Mouse (Mus musculus) C2C12 (cell line): ENCODE results near the gene Rad51b.

ENCODE experiments used
- CEBPB ChIP-seq: IDR thresholded peaks from one replicate; pipeline ENCODE4 v1.6.1; 2011; ENCODE audit warnings: low read depth, mild to moderate bottlenecking, control low read depth, moderate library complexity
- CTCF ChIP-seq: IDR thresholded peaks from one replicate; pipeline ENCODE4 v1.5.1; 2011; ENCODE audit not compliant: control insufficient read depth, insufficient read depth, insufficient read length
- MAX ChIP-seq: IDR thresholded peaks from one replicate; pipeline ENCODE4 v1.6.1; 2011; ENCODE audit warnings: mild to moderate bottlenecking, control low read depth
- MYOD1 ChIP-seq: IDR thresholded peaks from one replicate; pipeline ENCODE4 v1.6.1; 2011; ENCODE audit warnings: low read depth; ENCODE audit not compliant: control insufficient read depth, insufficient read length

- no peak for TF ChIP-seq CTCF
- TF ChIP-seq MYOD1 = no peak
- TF ChIP-seq CEBPB = no peak
- no peak for TF ChIP-seq MAX
Measured at GRCm38 (mm10) chr12:79641570-79642285, 344.6 kb downstream of the Rad51b start.
